Mouse (Mus musculus) Patski (cell line): ENCODE results near the gene Gm960. TPM values are rescaled to one million over a fixed set of nuclear protein-coding genes. Genes with fewer than 3 reads are reported as not detected.

Experiments used
- ATAC-seq: fragments of 100-300 bp; one replicate; pipeline ENCODE4 v1.8.0; 2021
- CTCF ChIA-PET: fragments of 350-600 bp; sonication (Branson Sonifier 250); formaldehyde crosslinking; loops from one replicate; lab custom pipeline; 2022; ENCODE audit warnings: inconsistent platforms; lab: Charles Lee
- POLR2A ChIA-PET: fragments of 350-600 bp; sonication (Branson Sonifier 250); formaldehyde crosslinking; loops from one replicate; lab custom pipeline; 2022; ENCODE audit warnings: antibody characterized with exemption, inconsistent platforms; lab: Charles Lee
- DNase-seq: peaks from one replicate; pipeline ENCODE4 v3.0.0-alpha.2; 2011; ENCODE audit warnings: low read depth, low spot score
- H3K27me3 ChIP-seq: fragments of 371-371 bp; one replicate; pipeline ENCODE4 v1.5.1; 2021
- CTCF ChIP-seq: fragments of 100-300 bp; IDR thresholded peaks from one replicate; pipeline ENCODE4 v1.5.1; 2021
- in situ Hi-C: fragments of 300-500 bp; cut with MboI; formaldehyde crosslinking; loops from 3 replicates; pipeline ENCODE4 v1.11.1; 2018; ENCODE audit warnings: low pct_unique_long_range_greater_than_20kb, mixed read lengths
- polyA plus RNA-seq: library from polyadenylated mRNA; unstranded; gene quantifications from one replicate; pipeline ENCODE4 v1.2.3, GENCODE M21; 2021

Gm960 gene
- polyA plus RNA-seq, 1 experiment from 2014 or later: 2.5 TPM

GRCm38 (mm10) chr19:4625829-4626535 is 72.5 kb downstream of the Gm960 start:
- ATAC-seq (peak; percentile 63), DNase-seq (no peak)
- no peaks in the 10 kb centered on the region for H3K27me3 ChIP-seq
- no peak for TF ChIP-seq CTCF
- ChIA-PET POLR2A (interaction anchor here (0.7 to 1.7 kb wide), 5 partner anchors 10 to 188 kb away, joined by 3 to 7 read pairs (median 5); partner anchors contain the start of genes Lrfn4 and Rbm4b), CTCF (interaction anchor here (0.8 to 4.1 kb wide), 10 partner anchors 9 to 221 kb away, joined by 3 to 25 read pairs (median 4); no protein-coding TSS in a partner anchor)
- in situ Hi-C loops: loop anchor here (5.0 to 25.0 kb wide), 2 partner anchors 129 to 336 kb away; partner anchors contain the start of genes 2010003K11Rik and Mrpl11

GRCm38 (mm10) chr19:4625179-4625828 is 73.2 kb downstream of the Gm960 start, which contains the start of gene Rce1:
TSS of gene Rce1 (minus strand) at chr19:4625641.
- no peak for TF ChIP-seq CTCF
- in situ Hi-C loops: loop anchor here (5.0 to 25.0 kb wide), 2 partner anchors 128 to 337 kb away; partner anchors contain the start of genes 2010003K11Rik and Mrpl11
- POLR2A ChIA-PET: interaction anchor here (0.9 to 1.7 kb wide), 4 partner anchors 9 to 187 kb away, joined by 3 to 7 read pairs (median 4); partner anchors contain the start of gene Lrfn4
- no peaks in the 10 kb centered on the region for H3K27me3 ChIP-seq
- no peak for DNase-seq
- peak; percentile 51 for ATAC-seq
- CTCF ChIA-PET: interaction anchor here (1.2 to 1.6 kb wide), 4 partner anchors 9 to 222 kb away, joined by 3 to 4 read pairs (median 4); no protein-coding TSS in a partner anchor

- DNase-seq: no peak
- CTCF ChIA-PET: interaction anchor here (1.6 kb wide), 1 partner anchor 39 kb away, joined by 3 read pairs; no protein-coding TSS in a partner anchor
- TF ChIP-seq CTCF: no peak
- in situ Hi-C loops: loop anchor here (5.0 to 25.0 kb wide), 2 partner anchors 127 to 338 kb away; partner anchors contain the start of genes 2010003K11Rik and Mrpl11
- POLR2A ChIA-PET: interaction anchor here (0.9 to 1.0 kb wide), 2 partner anchors 8 to 143 kb away, joined by 3 read pairs; no protein-coding TSS in a partner anchor
- no peak for ATAC-seq
- H3K27me3 ChIP-seq: no peaks in the 10 kb centered on the region
Measured at GRCm38 (mm10) chr19:4624406-4625178, 73.9 kb downstream of the Gm960 start.

GRCm38 (mm10) chr19:4624006-4624405 is 74.5 kb downstream of the Gm960 start:
- H3K27me3 ChIP-seq: no peaks in the 10 kb centered on the region
- no peak for TF ChIP-seq CTCF
- CTCF ChIA-PET: interaction anchor here (0.7 to 1.6 kb wide), 5 partner anchors 21 to 338 kb away, joined by 3 read pairs; partner anchors contain the start of genes 2010003K11Rik and Mrpl11
- POLR2A ChIA-PET: no interaction called here
- no peak for ATAC-seq
- no peak for DNase-seq
- in situ Hi-C loops: no loop called here

GRCm38 (mm10) chr19:4623419-4623818 is 75.0 kb downstream of the Gm960 start:
- ATAC-seq (no peak), DNase-seq (no peak)
- no peak for TF ChIP-seq CTCF
- CTCF ChIA-PET: interaction anchor here (0.7 to 1.2 kb wide), 4 partner anchors 20 to 339 kb away, joined by 3 read pairs; partner anchors contain the start of genes 2010003K11Rik and Mrpl11
- POLR2A ChIA-PET: no interaction called here
- no peaks in the 10 kb centered on the region for H3K27me3 ChIP-seq
- in situ Hi-C loops: no loop called here

- ChIA-PET POLR2A (interaction anchor here (0.7 kb wide), 1 partner anchor 18 kb away, joined by 4 read pairs; no protein-coding TSS in a partner anchor), CTCF (interaction anchor here (1.1 to 1.2 kb wide), 4 partner anchors 19 to 339 kb away, joined by 3 read pairs; partner anchors contain the start of gene Mrpl11)
- ATAC-seq (no peak), DNase-seq (no peak)
- in situ Hi-C loops: no loop called here
- TF ChIP-seq CTCF: no peak
- H3K27me3 ChIP-seq: no peaks in the 10 kb centered on the region
Measured at GRCm38 (mm10) chr19:4622780-4623179, 75.7 kb downstream of the Gm960 start.

- POLR2A ChIA-PET: interaction anchor here (0.6 kb wide), 1 partner anchor 123 kb away, joined by 6 read pairs; no protein-coding TSS in a partner anchor
- CTCF ChIA-PET: no interaction called here
- no peak for TF ChIP-seq CTCF
- no peak for ATAC-seq
- no peaks in the 10 kb centered on the region for H3K27me3 ChIP-seq
- DNase-seq: no peak
- in situ Hi-C loops: no loop called here
Measured at GRCm38 (mm10) chr19:4620721-4621120, 77.7 kb downstream of the Gm960 start.

- POLR2A ChIA-PET: no interaction called here
Measured at GRCm38 (mm10) chr19:4619461-4619860, 79.0 kb downstream of the Gm960 start.

GRCm38 (mm10) chr19:4618183-4618582 is 80.3 kb downstream of the Gm960 start:
- in situ Hi-C loops: no loop called here
- no peak for DNase-seq

More at GRCm38 (mm10) chr19:4619461-4619860, 79.0 kb downstream of the Gm960 start:
- ATAC-seq (no peak), DNase-seq (no peak)
- TF ChIP-seq CTCF: no peak
- H3K27me3 ChIP-seq: no peaks in the 10 kb centered on the region
- in situ Hi-C loops: no loop called here
- CTCF ChIA-PET: no interaction called here

More at GRCm38 (mm10) chr19:4618183-4618582, 80.3 kb downstream of the Gm960 start:
- ChIA-PET POLR2A (no interaction called here), CTCF (no interaction called here)
- no peak for TF ChIP-seq CTCF
- no peak for ATAC-seq
- H3K27me3 ChIP-seq: no peaks in the 10 kb centered on the region
